21 mouse cellular contexts compared by ENCODE assay signal in genomic region chr3:81228344-81228743, GRCm38 (mm10).
"Had no signal": no experiment of that assay in that cellular context is flagged by ENCODE, and none has a peak within 500 bp of the region (broad histone marks: within the 10 kb centered on the region; RNA-seq: fewer than 3 reads in every experiment).

No protein-coding gene starts in this region.

- H3K9ac ChIP-seq: limb, embryonic 13.5 days; liver, embryonic 12.5 days; liver, embryonic 15.5 days; stomach, embryonic 15.5 days had no signal

- H3K27me3 ChIP-seq: limb, embryonic 13.5 days; liver, embryonic 12.5 days; liver, embryonic 15.5 days; stomach, embryonic 15.5 days had no signal

- H3K36me3 ChIP-seq: limb, embryonic 10.5 days; limb, embryonic 13.5 days; liver, embryonic 12.5 days; liver, embryonic 15.5 days; midbrain, embryonic 10.5 days; stomach, embryonic 15.5 days had no signal

- DNase-seq: kidney, adult 2 months; kidney, postnatal 14 days; kidney, postnatal 4 days; liver; lung, adult 18-20 months; lung, postnatal 14 days; midbrain, embryonic 14.5 days; right cerebral cortex, adult 18-20 months; right cerebral cortex, postnatal 14 days; right cerebral cortex, postnatal 4 days; thymus, adult 2 months; thymus, postnatal 14 days; thymus, postnatal 4 days had no signal

- H3K4me1 ChIP-seq: limb, embryonic 10.5 days; limb, embryonic 13.5 days; liver, embryonic 12.5 days; liver, embryonic 15.5 days; midbrain, embryonic 10.5 days; stomach, embryonic 15.5 days had no signal

- ATAC-seq: intestine, postnatal 0 days; liver, embryonic 12.5 days had no signal

- H3K4me2 ChIP-seq: limb, embryonic 13.5 days; liver, embryonic 12.5 days; liver, embryonic 15.5 days; stomach, embryonic 15.5 days had no signal

- H3K4me3 ChIP-seq: limb, embryonic 10.5 days; limb, embryonic 13.5 days; liver, embryonic 12.5 days; liver, embryonic 15.5 days; midbrain, embryonic 10.5 days; stomach, embryonic 15.5 days had no signal

- H3K9me3 ChIP-seq: limb, embryonic 10.5 days; limb, embryonic 13.5 days; liver, embryonic 12.5 days; liver, embryonic 15.5 days; midbrain, embryonic 10.5 days; stomach, embryonic 15.5 days had no signal

- H3K27ac ChIP-seq: limb, embryonic 10.5 days; limb, embryonic 13.5 days; liver, embryonic 12.5 days; liver, embryonic 15.5 days; macrophage; midbrain, embryonic 10.5 days; stomach, embryonic 15.5 days had no signal
